Mouse (Mus musculus) fibroblast of lung, adult 2 months (primary cell): ENCODE data around the gene Zfp362.

ENCODE experiments used
- DNase-seq: peaks from one replicate; pipeline ENCODE4 v3.0.0-alpha.2; 2011; ENCODE audit warnings: low read depth

Zfp362 gene

DNA sequence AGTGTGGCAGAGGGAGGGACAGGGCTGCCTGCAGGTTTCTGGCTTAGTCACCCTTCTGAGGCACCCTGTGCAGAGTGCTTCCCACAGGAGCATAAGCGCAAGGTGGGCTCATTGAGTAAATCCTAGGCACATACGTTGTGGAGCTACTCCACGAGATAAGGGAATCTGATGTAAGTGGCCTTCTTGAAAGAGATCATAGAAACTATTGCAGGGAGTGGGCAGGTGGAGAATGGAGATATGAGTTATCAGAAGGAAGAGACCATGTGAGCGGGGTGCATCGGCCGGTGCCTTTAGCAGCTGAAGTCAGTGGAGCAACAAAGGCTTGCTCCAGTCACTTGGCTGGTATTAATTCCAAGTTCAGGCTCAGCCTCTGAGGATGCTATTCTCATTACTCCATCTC is 45.8 kb downstream of the Zfp362 start:
- no peak for DNase-seq

DNA sequence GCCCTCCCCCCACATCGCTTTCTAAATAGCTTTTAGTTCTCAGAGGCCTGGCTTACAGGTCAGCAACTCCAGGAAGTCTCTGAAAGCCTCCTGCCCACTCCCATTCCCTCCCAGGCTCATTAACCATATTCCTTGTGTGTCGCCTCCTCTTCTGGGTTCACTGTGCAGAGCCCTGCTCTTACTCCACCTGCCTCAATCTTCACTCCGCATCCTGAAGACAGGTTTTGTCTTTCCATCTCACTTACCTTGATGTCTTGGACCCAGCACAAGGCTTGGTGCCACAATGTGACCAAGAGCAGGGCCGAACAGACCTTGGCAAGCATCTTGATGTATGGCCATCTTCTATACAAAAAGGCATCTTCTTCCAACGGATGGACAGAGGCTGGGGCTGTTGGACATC is 46.6 kb downstream of the Zfp362 start:
- no peak for DNase-seq

DNA sequence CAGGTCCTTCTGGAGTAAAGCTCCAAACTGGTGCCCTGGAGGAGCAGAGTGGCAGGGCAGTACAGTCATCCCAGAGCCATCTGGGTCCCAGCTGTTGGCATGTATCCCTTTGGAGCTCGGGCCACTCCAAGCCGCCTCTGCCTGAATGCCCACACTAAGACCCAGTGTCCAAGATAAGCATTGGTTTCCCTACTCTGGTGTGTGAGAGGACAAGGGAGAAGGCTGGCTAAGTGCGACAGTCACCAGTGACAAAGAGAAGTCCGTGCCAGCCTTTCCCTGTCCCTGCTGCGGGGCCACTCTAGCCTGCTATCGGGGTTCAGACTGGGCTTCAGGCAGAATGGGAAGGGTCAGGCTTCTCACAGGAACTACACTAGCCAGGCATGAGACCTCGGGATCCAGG is 49.9 kb downstream of the Zfp362 start:
- no peak for DNase-seq

DNA sequence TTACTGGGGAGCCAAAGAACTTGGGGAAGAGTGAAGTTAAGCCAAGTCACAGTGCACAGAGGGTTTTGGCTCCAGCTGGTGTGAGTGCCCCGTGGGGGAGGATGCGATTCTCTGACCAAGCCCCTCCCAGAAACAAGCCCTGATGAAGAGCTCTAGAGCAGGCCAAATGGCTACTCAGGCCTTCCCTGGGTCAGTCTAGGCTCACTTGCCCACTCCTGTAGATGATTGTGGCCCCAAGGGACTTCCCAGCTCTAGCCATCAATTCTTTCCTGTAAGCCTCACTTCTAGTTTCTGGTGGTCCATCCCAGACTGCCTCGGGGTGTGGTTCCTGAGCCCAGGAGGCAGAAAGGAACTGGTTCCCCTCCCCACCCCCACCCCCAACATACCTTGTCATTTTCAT is 50.8 kb downstream of the Zfp362 start, which contains the start of gene A3galt2:
Gene A3galt2 (plus strand): TSS at position 301 of the 400 bp plus-strand sequence.
- no peak for DNase-seq

DNA sequence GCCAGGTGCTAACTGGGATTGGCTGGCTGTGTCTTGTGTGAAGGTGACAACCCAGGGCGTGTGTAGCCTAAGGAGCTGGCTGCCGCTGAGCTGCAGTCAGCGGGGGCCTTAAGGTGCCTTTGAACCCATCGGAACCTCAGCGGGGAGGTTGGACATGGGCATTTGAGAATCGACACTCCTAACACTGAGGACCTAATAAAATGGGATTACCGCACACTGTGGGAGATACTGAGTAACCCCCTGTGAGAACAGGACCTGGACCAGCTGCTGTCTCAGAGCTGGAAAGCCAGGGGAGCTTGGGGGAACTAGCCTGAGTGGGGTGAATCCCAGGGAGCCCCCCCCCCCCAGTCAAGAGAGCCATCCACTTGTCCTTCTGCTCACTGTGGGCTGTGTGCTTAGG is 52.3 kb downstream of the Zfp362 start:
- DNase-seq: no peak

DNA sequence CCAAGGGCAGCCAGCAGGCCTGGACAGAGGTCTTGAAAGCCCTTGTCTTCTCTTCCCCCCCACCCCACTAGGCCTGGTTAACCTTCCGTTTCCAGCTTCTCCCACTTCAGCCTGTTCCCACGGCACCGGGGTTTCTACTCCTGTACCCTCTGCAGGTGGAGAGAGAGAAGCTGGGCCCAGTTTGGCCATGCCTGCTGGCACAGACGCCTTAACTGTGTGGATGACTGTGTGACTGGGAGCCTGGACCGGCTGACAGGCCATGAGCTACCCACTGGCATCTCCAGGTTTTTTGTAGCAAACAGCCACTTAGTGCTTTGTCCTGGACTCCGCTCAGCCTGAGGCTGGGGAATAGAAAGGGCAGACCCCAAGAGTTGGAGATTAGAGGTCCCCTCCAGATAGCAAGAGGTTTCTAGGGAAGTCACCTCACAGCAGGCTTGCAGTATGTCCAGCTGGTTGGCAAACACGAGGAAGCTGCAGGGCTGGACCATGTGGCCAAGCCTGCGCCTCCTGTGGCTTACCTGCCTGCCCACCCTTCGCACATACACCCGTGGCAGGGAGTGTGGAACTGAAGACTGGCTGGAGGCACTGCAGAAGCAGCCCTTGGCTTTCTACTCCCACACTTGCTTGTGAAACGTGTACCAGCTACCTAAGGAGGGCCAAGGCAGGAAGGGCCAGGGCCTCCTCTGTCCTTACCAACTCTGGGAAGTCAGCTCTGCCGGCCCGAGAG is 53.7 kb downstream of the Zfp362 start:
- no peak for DNase-seq

DNA sequence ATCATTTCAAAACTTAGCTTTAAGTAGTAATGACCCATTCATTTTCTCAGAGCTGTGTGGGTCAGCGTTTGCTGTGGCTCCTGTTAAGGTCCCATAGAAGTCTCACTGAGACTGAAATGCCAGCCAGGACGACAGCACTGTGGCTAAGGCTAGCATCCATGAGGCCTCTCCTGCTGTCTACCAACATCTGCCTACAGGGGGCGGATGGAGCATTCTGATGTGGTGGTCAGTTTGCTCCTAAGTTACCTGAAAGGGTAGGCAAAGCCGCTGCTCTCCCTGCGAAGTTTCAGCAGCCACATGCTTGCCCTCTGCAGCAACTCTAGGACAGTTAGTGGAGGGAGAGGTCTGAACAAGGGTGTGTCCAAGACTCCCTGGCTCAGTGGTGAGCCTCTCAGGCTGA is 54.8 kb downstream of the Zfp362 start:
- no peak for DNase-seq

DNA sequence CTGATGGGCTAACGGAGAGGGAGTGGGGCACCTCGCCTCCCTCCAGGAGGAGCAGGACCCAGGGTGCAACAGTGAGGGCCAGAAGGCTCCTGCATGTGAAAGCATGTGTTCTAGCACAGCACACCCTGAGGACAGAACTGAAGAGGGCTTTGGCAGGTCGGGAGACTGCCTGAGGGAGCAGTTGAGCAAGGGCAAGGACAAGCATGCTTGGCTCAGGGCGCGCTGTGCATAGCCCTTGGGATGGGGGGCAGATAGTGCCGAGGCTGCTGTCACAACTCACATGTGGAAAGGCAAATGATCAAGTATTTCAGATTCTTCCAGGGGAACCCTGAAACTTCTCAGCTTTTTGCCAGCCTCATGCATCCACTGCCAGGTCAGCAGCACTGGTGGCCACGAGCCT is 57.5 kb downstream of the Zfp362 start:
- DNase-seq: no peak

DNA sequence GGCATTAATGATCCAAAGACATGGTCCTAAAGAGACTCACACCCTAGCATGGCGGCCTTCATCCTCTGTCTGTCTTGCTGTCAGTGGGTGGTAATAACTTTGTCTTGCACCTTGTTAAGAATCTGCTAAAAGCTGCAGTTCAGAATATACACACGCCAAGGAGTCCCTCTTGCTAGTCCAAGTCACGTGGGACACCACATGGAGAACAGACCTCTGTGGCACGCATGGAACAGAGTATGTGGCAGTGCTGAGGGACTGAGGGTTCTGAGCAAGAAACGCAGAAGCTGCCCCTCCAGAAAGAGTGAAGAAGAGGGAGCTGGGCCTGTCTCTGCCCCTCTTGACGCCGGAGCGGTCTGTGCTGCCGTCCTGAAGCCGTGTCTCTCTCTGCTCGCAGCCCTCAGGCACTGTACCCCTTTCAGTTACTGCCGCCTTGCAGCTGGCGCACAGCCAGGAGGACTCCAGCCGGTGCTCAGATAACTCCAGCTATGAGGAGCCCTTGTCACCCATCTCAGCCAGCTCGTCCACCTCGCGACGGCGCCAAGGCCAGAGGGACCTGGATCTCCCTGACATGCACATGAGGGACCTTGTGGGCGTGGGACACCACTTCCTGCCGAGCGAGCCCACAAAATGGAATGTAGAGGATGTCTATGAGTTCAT is 58.1 kb downstream of the Zfp362 start:
- DNase-seq: no peak

DNA sequence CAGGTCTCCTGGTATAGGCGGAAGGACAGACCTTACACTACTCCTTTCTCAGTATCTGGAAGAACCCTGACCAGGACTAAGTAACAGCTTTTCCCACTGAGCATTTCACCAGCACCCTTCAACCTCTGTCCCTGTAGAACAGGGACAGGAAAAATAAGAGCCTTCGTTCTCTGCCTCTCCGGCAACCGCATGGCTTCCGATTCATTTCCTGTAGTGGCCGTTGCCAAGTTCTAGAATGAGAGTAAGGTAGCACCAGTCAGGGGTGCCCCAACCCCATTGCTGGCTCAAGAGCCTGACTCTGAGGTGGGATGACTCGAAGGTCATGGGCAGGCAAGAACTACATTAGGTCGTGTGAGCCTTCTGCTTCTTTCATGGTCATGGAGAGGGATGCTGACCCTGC is 60.7 kb downstream of the Zfp362 start:
- DNase-seq: no peak

DNA sequence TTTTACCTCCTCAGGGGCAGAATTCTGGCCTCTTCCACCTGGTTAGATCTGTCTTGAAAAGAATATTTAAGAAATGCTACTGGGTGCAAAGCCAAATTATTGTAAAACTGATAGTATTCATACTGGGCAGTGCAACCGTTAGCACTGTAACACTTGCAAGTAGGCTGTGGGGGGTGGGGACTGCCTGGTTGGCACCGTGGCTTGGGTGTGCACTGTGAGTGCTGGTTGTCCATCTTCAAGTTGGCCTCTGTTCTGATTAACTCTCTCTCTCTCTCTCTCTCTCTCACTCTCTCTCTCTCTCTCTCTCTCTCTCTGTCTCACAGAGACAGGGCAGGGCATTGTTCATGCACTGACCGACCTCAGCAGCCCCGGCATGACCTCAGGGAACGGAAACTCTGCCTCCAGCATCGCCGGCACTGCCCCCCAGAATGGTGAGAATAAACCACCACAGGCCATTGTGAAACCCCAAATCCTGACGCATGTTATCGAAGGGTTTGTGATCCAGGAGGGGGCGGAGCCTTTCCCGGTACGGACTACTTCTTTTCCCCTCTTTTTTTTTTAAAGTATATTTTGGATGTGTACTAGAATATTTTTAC is 62.7 kb downstream of the Zfp362 start:
- DNase-seq: peak; percentile 72

DNA sequence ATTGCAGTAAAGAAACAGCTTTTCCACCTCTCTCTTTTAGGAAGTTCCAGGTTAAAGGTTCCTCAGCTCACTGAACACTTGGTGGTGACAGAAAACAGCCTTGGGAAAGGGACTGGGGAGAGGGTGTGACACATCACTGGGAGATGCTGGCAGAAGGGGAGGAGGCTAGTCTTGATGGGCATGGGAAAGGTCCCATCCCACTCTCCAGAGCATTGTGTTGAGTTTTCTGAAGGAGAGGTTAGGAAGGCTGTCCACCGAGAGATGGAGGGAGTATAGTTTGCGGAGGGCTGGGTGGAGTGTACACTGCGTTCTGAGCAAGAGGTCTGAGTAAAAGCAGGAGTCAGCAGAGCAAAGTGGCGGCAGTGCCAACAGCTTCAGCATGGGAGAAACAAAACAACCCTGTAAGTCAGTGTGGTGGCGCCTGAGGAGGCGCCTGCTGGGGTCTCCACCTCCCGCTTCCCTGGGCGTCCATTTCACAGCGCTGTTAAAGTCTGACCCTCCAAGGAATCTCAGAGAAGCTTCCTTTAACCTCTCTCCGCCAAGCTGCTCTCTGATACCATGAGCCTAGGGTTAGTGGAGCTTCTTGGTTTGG is 63.4 kb downstream of the Zfp362 start:
- DNase-seq: peak; percentile 66

DNA sequence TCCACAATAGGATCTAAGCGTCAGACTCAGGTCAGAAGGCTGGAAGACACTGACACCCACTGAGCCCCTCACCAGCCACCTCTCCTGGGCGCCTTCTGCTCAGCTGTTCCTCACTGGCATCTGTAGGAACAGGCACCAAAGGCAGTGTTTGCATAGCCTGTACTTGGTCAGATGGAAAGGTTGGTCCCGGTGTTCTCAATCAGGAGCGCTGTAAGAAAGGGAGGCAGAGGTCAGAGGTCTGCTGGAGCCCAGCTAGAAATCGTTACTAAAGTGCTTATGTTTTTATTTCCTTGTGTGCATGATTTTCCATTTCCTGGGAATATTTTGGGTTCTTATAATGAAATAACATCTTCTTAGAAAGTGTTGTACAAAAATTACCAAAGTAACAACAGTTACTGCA is 63.9 kb downstream of the Zfp362 start:
- no peak for DNase-seq

DNA sequence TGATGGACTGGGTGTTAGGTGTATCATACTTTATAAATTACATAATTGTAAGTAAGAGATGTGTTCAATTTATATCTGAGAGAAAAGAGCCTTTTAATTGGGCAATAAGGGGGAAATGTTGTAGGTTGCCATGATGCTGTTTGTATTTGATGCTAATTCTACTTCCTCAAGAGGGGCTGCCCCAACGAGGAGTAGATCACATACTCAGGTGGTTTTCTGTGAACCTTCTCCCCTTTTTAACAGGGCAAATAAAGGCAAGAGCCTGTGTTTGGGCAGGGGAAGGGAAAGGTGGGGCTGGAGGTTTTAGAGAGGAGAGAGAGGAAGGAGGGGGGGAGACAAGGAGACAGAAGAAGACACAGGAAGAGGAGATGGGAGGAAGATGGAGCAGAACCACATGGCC is 65.0 kb downstream of the Zfp362 start:
- DNase-seq: no peak

DNA sequence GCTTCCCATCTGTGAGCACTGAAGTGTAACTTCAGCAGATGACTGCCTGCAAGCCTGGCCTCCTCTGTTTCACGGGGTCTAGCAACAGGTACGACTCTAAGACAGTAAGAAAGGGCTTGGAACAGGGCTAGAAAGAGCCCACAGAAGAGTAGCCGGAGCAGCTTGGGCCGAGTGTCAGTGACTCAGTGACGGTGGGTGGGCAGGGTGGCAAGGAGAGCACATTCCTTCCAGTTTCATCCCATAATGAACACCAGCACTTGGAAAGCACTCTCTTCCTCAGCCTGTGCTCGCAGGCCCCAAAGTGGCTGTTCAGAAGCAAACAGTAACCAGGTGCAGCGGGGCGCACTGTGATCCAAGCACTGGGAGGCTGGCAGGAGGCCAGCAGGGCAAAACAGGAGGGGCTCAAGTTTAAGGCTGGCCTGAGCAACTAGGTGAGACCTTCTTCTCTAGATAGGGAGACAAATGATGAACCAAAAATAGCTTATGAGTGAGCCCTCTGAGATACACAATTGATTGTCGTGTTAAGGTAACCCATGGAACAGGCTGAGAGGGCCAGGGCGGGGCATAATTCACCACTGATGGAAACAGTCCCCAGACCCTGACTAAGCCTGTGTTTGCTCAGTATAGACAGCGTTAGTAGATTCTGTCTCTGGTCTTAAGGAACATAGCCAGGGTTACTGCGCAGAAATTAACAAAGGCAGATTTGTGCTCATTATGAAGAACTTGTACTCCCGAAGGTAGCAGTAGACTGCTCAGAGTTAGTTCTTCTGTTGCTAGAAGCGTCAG is 67.8 kb downstream of the Zfp362 start:
- DNase-seq: no peak

DNA sequence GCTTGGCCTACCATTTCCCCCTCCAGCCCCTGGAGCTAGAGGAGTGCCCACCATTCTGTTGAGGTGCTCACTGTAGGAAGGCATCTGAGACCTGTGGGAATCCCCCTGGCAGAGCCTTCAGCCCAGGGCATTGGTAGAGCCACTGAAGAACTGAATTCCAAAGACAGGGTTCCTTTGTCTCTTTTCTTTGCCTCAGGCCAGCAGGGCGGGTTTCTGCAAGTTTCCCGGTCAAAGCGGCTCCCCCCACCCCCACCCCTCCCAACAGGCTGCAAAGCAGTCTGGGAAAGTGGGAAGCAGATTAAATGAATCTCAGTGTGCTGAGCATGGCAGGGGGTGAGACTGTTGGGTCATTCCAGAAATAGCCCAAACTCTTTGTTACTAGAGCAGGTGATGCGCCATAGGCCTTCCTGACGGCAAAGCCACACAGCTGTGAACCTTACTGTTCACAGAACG is 68.7 kb downstream of the Zfp362 start:
- no peak for DNase-seq

DNA sequence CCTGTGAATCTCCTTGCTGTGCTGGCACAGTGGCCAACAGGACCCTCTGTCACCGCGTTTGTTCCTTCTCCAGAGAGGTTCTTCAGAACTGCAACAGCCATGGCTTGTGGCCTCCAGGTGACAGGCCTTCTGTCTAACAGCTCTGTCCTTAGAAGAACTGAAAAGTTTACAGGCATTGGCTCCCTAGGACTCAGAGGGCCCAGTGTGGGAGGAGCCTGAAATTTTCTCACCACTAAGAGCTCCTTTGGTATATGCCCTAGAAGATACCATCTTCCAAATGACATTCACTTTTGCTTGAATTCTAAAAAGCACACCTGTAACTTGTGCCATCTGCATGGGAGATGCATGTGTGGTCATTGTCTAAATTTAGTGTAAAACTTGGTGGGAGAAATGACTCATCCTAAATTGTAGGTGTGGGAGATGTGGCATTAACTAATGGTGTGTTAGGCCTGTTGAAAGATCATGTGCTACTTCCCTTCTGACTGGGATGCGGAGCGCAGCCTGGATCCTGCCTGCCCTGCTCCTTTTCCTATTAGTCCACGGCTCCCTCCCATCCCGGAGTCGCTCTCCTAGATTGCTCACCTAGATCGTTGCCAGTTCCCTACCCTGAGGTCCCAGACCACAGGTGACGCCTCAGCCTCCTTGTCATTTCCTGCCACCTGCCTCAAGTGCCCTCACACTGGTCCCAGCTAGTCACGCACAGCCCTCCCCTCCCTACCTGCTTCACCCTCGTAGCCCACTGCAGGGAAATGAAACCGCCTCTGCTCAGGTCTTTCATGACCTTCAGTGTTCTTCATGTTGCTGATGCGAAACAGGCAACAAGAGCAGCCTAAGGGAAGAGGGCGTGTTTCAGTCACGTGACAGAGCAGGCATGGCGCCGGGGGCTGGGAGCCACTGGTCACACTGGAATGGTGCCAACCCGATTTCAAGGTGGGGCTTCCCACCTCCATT is 70.8 kb downstream of the Zfp362 start:
- DNase-seq: no peak

DNA sequence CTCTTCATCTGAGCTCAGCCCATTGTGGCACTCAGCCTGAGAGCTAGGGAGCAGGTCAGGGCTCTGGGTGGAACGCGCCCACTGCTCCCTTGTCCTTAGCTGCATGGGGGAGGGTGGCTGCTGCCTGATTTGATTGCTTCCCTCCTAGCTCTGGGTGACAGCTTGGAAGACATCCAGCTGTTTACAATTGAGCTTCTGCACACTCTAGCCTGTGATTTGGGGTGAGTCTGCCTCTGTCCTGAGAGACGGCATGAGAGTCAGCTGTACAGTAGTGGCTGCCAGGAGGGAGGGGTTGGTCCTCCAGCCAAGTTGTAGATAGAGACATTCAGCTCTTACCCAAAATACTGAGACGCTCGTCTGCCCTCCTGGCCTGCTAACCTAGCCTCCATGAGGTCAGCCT is 71.6 kb downstream of the Zfp362 start:
- peak; percentile 93 for DNase-seq

DNA sequence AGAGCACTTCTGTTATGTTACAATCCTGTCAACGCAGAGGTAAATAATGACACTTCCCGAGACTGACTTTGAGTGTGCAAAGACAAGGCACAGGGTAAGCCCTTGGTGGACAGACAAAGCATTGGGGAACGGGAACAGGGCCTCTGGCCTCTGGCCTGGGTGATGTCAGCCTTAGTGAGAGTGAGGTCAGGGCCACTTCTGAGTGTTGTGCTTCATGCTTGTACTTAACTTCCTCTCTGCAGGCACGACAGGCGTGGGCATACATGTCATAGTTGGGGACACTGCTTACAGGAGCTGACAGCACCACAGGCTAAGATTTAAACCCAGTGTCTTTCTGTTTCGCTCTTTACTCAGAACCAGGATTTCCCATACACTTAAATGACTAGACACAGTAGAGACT is 72.3 kb downstream of the Zfp362 start:
- DNase-seq: no peak

DNA sequence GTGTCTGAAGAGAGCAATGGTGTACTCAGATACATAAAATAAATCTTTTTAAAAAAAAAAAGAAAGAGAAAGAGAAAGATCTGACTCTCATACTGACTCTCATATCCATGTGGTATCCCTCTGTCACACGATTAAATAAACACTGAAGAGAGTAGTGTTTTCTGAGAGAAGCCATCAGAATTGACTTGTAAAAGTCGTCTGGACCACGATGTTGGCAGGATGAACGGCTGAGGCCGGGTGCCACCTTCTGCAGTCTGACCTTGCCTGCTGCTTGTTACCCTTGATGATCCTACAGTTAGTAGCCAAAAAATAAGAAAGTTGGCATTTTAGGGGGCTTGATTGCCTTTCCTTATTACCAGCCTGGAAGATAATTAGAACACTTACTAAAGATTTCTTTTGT is 73.1 kb downstream of the Zfp362 start:
- DNase-seq: no peak

DNA sequence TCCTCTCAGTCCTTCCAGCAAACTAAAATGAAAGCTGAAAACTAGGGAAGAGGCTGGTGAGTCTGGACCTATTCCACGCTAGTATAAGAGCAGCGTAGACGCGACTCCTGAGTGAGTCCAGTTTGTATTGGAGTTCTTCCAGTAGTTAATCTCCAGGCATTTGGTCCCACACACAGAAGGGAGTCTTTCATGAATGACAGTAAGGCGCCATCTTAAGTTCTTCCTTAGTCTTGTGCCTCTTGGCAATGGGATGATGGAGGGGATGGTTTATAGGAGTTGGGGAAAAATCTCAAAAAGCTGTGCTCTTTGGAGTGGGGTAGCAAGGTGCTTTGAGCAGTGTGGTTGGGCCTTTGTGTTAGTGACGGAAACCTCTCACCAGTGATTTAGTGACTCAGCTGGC is 75.6 kb downstream of the Zfp362 start:
- DNase-seq: no peak
